Mouse (Mus musculus): ENCODE measurements around the gene Sfxn3.

GRCm38 (mm10) chr19:45013581-45014225, 33.6 kb upstream of the Sfxn3 start:
- TF ChIP-seq CTCF (IDR thresholded peaks at IDR 0.05; ENCODE audit: borderline replicate concordance, extremely low read depth, insufficient read depth, insufficient read length) (no peak), POLR2A (IDR thresholded peaks at IDR 0.05; ENCODE audit: borderline replicate concordance, extremely low read depth, insufficient read depth, insufficient read length, poor library complexity, severe bottlenecking) (no peak)

Data from brain, embryonic 14.5 days (tissue).